Mouse (Mus musculus) ES-CJ7 (cell line): Measurements from ENCODE around the gene Tgfa.
A peak's percentile ranks its signal among the peaks of the same experiment; 100 is the strongest.

Experiments used
- DNase-seq: peaks from one replicate; pipeline ENCODE4 v3.0.0; 2011; ENCODE audit warnings: low read depth, low spot score

The Tgfa gene

DNA sequence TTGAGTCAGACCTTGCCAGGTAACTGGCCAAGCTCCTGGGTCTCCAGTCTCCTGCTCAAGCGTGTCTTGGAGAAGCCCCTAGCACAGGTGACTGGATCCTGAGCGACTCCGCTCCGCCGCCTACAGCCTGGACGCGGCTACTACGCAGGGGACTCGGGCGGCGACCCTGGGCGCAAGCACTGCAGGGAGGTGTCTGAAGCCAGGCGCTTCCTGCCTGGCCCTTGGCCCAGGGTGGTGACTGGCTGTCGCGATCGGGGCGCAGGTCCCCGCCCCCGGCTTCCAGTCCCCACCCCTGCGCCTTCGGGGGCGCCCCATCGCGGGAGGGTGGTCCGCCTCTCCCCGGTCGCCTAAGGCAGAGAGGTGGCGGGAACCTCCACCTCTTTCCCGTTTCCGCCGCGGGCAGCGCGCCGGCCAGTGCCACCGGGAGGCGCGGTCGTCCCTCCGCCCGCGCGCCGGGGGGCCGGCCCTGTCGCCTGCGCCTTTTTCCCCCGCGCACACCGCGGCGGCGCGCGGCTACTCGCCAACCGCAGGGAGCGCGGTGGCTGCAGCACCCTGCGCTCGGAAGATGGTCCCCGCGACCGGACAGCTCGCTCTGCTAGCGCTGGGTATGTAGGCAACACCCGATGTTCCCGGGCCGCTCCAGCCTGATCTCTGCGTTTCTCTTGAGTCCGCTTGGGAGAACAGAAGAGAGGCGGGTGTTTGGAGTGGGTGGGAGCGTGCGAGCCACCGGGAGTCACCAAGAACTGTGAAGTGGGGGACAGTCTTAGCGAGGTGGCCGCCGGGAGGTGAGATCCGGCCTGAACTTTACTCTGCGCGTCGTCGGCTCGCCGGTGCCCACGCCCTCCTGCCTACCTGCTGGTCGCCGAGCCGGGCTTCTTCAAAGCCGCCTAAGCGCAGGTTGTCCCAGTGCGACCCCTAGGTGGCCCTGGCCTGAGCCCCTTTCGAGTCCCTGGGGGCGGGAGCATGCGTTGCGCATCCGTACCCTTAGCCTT is at the start of gene Tgfa:
TSS of gene Tgfa (plus strand) at position 283 of the 992 bp plus-strand sequence.
- DNase-seq = peak; percentile 76

DNA sequence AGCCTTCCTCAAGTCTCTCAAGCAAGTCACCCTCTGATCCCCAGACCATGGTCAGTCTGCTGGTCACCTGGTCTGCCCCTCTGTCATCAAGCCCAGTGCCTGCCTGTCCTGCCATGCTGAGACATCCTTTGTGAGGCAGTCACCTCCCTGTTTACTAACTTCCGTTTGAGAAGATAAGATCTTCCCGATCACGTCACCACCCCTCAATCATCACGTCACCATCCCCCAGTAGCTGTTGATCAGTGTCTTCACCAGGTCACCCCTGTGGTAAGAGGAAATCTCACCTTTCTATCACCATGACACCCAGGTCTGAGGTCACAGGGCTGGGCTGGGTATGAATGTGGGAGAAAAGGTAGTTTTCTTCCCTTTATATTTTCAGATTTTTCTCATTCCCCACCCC is 46.5 kb upstream of the Tgfa start:
- DNase-seq = no peak

DNA sequence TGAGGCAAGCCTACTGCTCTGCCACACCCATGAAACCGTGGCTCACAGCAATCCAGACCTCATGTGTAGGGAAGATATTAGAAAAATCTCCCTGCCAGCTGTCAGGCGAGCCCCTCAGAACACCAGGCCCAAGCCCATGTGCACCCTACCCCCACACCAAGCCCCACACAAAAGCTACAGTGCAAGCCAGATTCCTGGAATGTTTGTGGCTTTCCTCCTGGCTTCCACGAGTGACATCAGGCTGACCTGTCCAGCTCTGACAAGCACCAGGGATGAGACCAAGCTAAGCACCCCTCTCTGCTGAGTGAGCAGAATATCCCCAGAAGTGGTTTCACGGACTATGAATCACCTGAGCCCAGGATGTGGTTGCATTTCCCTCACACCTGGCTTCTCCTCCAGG is 46.0 kb upstream of the Tgfa start:
- no peak for DNase-seq

DNA sequence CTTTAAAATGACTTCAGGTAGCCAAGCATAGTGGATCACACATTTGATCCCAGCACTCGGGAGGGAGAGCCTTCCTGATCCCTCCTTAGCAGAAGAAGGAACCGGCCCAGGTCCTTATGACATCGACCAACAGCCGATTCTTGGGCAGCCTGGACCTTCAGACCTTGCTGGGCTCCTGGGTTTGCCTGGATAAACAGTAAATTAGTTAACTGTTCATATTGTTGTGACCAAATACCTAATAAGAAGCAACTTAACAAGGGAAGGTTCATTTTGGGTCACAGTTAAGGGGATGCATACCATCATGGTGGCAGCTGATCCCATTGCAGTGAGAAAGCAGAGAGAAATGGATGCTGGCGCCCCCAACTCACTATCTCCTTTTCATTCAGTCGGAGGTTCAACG is 42.3 kb upstream of the Tgfa start:
- DNase-seq = no peak

DNA sequence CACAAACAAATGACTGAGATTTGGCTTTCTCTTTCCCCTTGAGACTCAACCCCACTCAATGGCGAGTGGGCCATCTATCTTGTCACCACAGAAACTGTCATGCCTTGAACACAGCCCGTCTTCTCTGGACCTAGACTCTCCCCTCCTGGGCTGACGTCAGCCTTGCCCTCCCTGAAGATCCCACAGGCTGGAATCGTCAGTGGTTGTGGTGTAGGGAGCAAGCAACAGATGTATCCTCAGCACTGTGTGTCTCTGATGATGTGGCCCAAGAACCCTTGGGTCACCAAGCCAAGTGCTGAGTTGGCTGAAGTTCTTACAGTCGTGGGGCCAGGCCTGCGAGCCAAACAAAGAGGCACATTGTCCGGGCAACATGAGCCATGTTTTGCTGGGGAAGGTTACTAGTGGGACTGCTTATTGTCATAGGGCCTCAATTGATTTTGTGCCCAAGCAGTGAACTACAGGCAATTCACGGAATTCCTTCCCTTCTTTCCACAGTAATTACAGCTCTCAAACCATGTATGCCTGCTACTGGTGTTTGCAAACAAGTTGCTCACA is 41.5 kb upstream of the Tgfa start:
- no peak for DNase-seq

DNA sequence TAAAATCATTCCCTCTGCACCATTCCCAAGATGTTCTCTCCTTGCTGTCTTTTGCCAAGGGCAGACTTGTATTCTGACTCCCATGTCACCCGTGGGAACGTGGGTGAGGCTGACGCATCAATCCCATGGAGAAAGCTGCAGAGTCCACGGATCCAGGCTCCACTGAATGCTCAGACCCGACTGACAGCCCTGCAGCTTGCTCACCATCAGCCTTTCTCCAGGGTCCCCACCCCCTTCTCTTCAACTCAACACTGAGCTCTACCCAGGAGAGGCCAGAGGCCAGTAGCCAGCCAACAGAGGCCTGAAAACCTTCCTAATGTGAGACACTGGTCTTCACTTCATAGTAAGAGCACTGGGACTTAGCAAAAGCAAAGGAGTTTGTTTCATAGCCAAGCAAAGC is 41.0 kb upstream of the Tgfa start:
- DNase-seq = no peak

DNA sequence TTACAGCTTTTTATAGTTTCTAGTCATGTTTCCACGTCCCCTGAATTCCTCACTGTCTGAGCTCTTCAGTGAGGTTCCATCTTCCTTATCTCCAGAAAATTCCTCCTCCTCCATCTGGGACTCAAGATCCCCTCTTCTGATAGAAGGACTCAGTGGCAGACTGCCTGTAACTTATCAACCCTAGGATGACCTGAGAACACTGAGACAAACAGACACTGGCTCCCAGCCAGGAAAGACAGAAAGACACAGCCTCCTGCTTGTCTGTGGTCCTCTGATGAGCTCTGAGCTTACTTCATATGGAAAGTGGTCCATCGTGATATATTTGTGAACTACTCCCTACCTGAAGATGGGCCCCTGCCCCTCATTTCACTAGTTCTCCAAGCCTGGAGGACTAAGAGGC is 40.5 kb upstream of the Tgfa start:
- DNase-seq = no peak

DNA sequence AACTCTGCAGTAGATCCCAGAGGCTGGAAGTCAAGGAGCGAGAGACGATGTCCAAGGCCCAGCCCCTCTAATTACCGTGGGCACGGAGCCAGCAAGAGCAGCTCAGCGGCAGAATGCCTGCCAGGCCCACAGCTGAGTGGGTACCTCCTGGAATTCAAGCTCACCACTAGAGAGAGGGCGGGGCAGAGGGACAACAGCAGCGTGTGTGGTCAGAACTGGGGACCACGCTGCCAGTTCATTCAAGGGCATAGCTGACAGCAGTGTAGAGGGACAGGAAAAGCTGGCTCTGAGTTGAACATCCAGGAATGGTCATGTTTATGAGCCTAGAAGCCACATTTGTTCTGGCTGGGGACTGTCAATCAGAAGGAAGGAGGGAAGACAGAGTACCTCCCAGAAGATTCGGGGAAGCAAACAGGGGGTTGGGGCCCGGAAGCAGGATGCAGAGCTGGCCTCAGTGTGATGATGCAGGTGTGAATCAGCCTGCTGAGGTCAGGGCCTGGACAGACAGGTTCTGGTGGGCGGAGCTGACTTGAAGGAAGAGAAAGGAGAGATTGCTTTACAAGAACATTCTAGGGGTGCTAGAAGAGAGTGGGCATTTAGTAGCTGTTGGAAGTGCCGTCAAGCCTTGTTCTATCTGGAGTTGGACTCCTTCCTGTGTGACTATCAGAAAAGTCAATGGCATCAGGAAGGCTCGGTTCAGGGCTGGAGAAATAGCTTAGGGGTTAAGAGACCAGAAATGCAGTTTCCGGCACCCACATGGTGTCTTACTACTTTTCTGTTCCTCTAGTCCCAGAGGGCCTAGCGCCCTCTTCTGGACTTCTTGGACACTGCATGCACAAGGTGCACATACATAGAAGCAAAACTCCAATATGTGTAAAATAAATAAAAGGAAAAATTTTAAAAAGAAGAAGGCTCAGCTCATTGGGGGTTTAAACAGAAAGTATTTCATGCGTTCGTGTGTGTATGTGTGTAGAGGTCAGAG is 37.5 kb upstream of the Tgfa start:
- peak; percentile 23 for DNase-seq

DNA sequence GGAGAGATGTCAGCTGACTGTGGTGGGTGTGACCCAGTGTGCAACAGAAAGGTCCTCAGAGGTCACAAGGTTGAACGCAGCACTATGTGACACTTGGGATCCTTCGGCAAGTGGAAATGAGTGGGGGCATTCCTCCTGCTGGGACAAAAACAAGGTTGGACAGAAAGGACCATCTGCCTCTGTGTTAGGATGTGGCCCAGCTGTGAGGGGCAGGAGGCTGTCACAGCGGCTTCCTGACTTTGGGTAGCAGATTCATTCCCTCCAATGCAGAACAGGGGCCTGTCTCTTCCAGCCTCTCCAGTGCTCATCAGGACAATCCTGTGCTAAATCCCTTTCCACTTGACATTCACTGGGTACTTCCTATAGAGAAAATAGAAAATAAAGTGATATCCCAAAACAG is 34.1 kb upstream of the Tgfa start:
- no peak for DNase-seq

DNA sequence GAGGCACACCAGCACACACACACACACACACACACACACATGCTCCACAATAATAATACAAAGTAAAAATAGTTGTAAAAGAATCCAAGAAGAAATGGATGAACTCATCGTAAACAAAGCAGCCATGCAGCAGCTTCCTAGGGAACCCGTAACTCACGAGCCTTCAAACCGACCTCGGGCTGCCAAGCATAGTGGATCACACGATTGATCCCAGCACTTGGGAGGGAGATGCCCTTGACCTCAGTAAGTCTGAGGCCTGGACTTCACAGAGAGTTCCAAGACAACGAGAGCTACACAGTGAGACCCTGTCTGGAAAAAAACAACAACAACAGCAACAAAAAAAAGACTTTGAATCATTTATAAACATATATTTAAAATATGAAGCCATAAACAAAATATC is 33.4 kb upstream of the Tgfa start:
- DNase-seq = no peak

DNA sequence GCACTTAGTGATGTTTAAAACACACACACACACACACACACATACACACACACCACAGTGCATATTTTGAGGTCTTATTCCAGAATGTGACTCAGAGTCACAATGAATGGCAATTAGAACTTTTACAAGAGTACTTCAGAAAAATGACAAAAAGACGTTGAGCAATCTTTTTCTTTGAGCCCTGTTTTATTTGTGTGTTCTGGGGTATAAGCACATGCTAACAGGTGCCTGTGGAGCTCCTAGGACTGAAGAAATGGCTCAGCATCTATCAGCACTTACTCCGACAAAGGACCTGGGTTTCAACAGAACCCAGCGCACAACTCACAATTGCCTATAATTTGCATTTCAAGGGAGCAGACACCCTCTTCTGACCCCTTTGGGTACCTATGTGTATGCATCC is 31.0 kb upstream of the Tgfa start:
- DNase-seq = no peak

DNA sequence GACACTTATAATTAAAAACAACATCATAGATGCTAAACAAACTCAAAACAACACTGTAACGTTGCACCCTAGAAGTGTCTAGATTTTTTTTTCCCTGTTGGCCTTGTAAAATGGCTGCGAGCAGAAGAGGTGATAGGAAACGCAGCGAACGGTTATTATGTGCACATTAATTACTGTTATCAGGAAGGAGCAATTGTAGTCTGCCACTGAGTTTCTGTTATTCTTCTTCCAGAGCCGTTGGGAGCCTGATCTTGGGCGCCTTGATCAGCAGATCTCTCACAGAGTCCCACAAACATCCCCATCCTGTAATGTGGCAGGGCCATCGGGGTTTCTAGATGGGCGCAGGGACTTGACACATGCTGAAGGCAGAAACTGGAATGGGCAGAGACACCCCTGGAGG is 28.6 kb upstream of the Tgfa start:
- no peak for DNase-seq

DNA sequence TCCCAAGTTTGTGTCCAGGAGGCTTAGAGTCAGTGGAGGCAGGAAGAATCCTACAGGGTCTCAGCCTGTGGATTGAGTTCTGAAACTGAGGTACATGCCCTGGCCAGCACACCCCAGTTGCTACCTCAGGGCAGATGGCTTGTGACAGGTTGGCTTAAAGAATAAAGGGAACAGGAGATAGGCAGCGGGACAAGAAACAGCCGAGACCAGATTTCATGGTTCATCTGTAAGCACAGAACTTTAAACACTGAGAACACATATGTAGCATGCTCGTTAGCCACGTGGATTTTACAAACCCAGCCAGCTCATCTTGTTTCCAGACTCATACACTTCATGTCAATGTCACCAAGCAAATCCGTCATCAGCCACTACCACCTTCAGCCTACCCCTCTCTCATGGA is 27.2 kb upstream of the Tgfa start:
- DNase-seq = no peak

DNA sequence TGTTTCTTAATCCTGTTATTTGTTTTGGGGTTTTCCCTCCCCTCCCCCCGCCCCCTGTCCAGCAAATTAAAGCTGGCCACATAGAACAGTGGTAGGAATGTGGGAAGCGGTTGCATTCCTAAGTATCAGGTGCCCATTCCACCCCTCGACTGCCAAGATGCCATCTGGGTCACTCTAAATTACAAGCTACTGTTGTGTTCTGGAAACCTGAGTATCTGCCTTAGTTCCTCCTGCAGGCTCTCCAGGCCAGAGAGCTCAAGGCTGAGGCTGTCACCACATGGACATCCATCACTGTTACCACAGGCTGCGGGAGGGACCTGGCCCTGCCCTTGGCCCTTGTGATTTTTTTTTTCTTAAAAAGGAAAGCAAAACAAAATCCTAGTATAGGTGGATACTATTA is 25.9 kb upstream of the Tgfa start:
- DNase-seq = no peak

DNA sequence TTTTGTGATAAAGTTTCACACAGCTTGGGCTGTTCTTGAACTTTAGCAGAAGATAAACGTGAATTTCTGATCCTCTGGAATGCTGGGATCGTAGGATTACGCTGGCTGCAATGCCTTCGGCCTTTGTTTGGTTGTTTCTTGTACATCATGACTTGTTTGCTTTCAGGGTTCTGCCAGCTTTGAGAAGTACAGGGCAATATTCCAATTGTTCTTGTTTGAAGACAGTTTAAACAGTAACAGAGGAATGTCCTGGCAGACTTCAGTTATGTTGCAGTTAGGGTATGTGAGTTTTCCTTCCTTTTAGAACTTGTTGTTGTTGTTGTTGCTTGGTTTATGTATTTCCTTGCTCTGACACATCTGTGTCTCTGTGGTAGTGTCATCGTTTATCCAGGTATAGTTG is 18.8 kb upstream of the Tgfa start:
- no peak for DNase-seq

DNA sequence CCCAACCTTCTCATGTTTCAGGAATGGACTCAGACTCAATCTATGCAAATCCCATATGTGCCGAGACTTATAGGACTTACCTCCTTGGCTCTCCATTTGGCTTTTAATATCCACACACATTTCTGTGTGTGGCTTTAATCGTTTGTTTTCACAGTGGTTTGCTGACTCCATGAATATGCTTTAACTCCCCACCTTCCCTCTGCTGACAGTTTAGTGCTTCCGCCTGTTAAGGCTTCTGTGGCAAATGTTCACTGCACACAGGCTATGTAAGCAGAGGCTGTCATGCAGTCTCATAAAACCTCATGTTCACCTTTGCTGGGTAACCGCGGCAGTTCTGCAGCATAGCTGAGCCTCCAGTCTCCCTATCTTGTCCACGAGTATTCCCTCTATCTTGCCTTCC is 18.3 kb upstream of the Tgfa start:
- no peak for DNase-seq

DNA sequence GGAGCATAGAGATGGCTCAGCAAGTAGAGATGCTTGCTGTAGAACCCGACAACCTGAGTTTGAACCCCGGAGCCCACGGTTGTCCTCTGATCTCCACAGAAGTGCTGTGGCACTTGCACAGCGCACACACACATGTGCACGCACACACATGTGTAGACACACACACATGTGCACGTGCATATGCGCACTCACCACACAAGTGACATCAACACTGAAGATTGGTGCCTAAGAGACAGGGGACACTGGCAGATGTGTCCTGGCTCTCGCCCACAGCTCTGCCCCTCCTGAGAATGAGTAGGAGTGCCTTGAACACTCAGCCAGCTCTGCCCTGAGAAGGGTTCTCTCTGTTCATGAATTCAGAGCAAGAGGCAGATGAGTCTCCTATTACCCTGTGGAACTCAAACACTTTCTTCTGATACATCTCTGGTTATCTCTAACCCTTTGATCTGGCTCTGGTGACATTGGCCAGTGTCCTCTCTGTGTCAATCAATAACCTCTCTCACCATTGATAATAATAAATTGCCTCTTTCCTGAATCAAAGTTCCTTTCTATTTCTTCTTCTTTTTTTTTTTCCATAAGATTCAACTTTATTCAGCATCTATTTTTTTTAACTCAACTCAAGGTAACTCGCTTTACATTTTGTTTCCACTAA is 17.6 kb upstream of the Tgfa start:
- DNase-seq = no peak

DNA sequence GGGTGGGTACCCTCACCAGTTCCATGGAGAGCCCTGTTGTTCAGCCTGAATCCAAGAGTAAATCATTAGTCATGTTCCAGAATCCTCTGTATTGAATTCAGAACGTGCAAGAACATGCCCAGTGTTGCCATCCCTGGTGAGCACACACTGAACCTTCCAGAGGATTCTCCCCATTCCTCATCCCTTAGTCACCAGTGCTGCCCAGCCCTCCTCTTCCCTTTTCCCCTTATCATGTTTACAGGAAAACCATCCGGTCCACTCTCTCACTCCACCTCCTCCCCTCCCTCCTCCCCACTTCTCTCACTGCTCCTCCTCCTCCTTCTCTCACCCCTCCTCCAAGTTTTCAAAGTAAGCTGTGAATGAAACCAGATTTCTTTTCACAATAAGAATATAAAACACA is 14.4 kb upstream of the Tgfa start:
- DNase-seq = no peak

DNA sequence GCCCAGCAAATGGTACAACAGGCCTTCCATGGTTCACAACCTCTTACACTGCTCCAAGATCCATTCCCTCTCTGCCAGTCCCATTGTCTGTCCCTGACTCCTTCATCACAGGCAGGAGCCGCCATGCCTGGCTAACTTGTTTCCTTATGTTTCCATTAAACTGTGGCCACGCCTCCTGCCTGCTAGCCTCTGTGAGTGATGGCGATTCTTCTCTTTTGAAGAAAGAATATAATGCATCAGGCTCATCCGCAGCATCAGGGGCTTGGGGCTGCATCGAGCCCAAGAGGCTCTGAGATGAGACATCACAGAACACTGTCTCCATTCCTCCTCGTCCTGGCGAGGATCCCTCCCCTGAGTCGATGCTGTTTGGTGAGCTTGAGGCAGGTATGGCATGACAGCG is 13.0 kb upstream of the Tgfa start:
- no peak for DNase-seq

DNA sequence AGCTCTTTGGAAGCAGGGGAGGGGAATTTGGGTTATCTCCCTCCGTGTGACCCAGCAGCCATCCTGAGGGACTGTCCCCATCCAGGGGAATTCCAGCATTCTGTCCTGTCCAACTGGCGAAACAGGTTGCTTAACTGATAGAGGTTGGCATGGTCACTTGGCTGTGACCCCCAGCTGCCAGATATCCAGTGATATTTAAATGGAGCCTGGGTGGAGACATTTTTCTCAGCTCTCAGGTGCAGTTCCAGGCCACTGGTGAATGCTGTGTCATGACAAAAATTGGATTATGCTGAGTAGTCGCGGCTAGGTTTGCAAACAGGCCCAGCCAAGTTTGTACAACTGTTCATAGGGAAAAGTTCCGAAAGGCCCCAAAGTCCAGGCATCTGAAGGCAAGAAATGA is 12.4 kb upstream of the Tgfa start:
- no peak for DNase-seq

DNA sequence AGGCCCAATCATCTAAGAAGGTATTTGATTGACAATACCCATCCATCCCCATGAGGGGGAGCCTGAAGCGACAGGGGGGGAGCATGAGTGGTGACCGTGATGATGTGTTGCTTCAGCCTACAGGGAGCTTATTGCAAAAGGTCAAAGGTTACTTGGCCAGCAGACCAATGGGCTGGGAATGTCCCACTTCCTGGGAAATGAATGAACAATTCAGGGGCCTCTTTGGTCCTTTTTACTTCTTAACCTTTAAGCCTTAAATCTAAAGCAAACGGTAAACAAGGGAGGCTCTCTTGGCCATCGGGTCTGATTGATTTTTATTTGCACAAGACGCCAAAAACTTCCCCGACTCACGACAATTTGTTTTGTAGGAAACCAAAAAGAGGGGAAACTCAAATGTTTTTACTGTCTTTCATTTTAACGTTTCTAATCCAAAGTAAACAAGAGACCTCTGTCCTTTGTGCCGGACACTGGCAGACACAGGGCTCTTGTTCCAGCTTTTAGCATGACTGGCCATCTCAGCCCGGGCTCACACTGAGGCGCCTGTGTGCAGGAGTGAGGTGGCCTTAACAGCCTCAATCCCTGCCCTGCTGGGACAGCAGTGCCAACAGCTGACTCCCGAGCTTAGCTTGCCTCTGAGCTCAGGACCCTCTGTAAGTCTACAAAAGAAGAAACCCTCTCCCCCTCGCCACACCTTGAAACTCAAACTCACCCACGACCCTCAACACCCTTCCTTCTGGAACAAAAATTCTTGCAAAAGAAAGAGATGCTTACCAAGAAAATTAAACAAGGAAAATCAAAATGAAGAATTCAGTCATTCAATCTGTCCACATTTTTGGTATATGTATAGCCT is 8.7 kb upstream of the Tgfa start:
- DNase-seq = no peak
